Mouse (Mus musculus): ENCODE results near the gene Olfr33. TPM values are rescaled to one million over a fixed set of nuclear protein-coding genes. Genes with fewer than 3 reads are reported as not detected.

Gene Olfr33
- polyA plus RNA-seq, 1 experiment from 2014 or later = not detected

DNA sequence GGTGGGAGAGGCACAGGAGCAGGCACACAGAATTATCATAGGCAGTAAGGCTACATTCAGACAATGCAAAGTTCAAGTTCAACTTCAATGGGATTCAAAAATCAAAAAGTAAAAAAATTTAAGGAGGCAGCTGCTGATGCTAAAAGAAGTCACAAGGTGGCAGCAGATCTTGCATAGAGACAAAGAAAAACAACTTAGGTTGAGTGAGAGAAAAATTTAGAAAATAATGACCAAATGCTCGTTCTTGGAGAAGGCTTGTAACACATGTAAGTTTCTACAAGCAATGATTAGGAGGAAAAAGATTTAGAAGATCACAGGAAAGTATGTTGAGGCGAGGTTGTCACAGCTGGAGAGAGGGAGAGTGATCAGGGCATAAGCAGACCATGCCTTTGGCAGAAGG lies 53.5 kb downstream of the Olfr33 start:
- Histone ChIP-seq H3K4me2 (no peak overlapping the region), H3K4me1 (no peaks in the 10 kb centered on the region), H3K27me3 (no peaks in the 10 kb centered on the region), H3K4me3 (no peak overlapping the region), H3K9ac (no peak overlapping the region), H3K36me3 (no peaks in the 10 kb centered on the region), H3K9me3 (no peaks in the 10 kb centered on the region), H3K27ac (no peak overlapping the region)
- ATAC-seq (ENCODE audit: borderline replicate concordance, extremely low read depth, low FRiP score, low TSS enrichment) = no peak
- WGBS = 35% methylated on average over 2 of the region's 2 CpGs

DNA sequence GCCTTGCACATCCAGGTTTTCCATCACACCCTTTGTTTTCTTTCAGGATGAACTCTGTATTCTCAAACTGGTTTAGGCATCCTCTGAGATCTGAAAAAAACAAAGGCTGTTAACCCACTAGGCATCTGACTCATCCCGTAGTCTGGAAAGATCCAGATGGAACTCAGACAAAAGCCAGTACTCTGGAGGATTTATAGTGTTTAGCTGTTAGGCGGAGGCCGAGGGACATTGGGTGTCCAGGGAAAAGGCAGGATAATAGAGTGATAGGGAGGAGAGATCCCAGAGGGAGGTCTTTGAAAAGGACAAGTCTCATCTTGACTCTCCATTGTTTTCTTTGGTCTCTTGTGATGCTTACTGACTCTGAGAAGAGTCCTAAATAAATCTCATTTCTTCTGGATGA lies 54.3 kb downstream of the Olfr33 start, which contains the start of gene Olfr556:
Gene Olfr556, plus strand, starts transcription at position 301 of the 400 bp plus-strand sequence.
- no peaks in the 10 kb centered on the region for H3K36me3 ChIP-seq
- WGBS = 55% methylated on average over 3 of the region's 3 CpGs
- no peak for ATAC-seq (ENCODE audit: borderline replicate concordance, extremely low read depth, low FRiP score, low TSS enrichment)
- H3K4me3 ChIP-seq = no peak within 1 kb of the TSS
- no peaks in the 10 kb centered on the region for H3K9me3 ChIP-seq
- H3K9ac ChIP-seq = no peak within 1 kb of the TSS
- H3K4me1 ChIP-seq = no peaks in the 10 kb centered on the region
- H3K27ac ChIP-seq = no peak within 1 kb of the TSS
- no peaks in the 10 kb centered on the region for H3K27me3 ChIP-seq
- no peak within 1 kb of the TSS for H3K4me2 ChIP-seq

Other genes with a start within 250 kb of the Olfr33 start
- gene Olfr543, start 237.4 kb downstream of the Olfr33 start, polyA plus RNA-seq (2015; fragmentation: Nextera tagmentation; extraction: Ambion mirVana) = 0.17 and 0.31 TPM in 2 replicates
- 0.08 and 0.09 TPM in 2 replicates for gene Olfr544, start 230.8 kb downstream of the Olfr33 start, polyA plus RNA-seq (2015; fragmentation: Nextera tagmentation; extraction: Ambion mirVana)
- not detected in 2 replicates for gene Olfr545, start 219.5 kb downstream of the Olfr33 start, polyA plus RNA-seq (2015; fragmentation: Nextera tagmentation; extraction: Ambion mirVana)
- not detected in 2 replicates for gene Olfr547, start 184.3 kb downstream of the Olfr33 start, polyA plus RNA-seq (2015; fragmentation: Nextera tagmentation; extraction: Ambion mirVana)
- not detected in 2 replicates for gene Olfr548-ps1, start 178.2 kb downstream of the Olfr33 start, polyA plus RNA-seq (2015; fragmentation: Nextera tagmentation; extraction: Ambion mirVana)
- gene Olfr549, start 169.2 kb downstream of the Olfr33 start, polyA plus RNA-seq (2015; fragmentation: Nextera tagmentation; extraction: Ambion mirVana) = not detected in 2 replicates
- gene Trim21, start 153.6 kb downstream of the Olfr33 start, polyA plus RNA-seq (2015; fragmentation: Nextera tagmentation; extraction: Ambion mirVana) = 0.26 and 1.1 TPM in 2 replicates
- gene Olfr550, start 147.6 kb downstream of the Olfr33 start, polyA plus RNA-seq (2015; fragmentation: Nextera tagmentation; extraction: Ambion mirVana) = not detected in 2 replicates
- not detected in 2 replicates for gene Olfr551, start 127.2 kb downstream of the Olfr33 start, polyA plus RNA-seq (2015; fragmentation: Nextera tagmentation; extraction: Ambion mirVana)
- not detected in 2 replicates for gene Olfr552, start 121.3 kb downstream of the Olfr33 start, polyA plus RNA-seq (2015; fragmentation: Nextera tagmentation; extraction: Ambion mirVana)
- not detected in 2 replicates for gene Olfr553, start 100.9 kb downstream of the Olfr33 start, polyA plus RNA-seq (2015; fragmentation: Nextera tagmentation; extraction: Ambion mirVana)
- gene Olfr554, start 80.6 kb downstream of the Olfr33 start, polyA plus RNA-seq (2015; fragmentation: Nextera tagmentation; extraction: Ambion mirVana) = not detected in 2 replicates
- not detected in 2 replicates for gene Olfr555, start 60.2 kb downstream of the Olfr33 start, polyA plus RNA-seq (2015; fragmentation: Nextera tagmentation; extraction: Ambion mirVana)
- not detected in 2 replicates for gene Olfr556, start 54.2 kb downstream of the Olfr33 start, polyA plus RNA-seq (2015; fragmentation: Nextera tagmentation; extraction: Ambion mirVana)
- gene Trim68, start 31.7 kb downstream of the Olfr33 start, polyA plus RNA-seq (2015; fragmentation: Nextera tagmentation; extraction: Ambion mirVana) = 13.2 and 14.0 TPM in 2 replicates
- not detected in 2 replicates for gene Olfr557, start 23.2 kb downstream of the Olfr33 start, polyA plus RNA-seq (2015; fragmentation: Nextera tagmentation; extraction: Ambion mirVana)
- gene Olfr558, start 16.9 kb downstream of the Olfr33 start, polyA plus RNA-seq (2015; fragmentation: Nextera tagmentation; extraction: Ambion mirVana) = 0.28 and 0.49 TPM in 2 replicates
- gene Olfr559, start 8.4 kb upstream of the Olfr33 start, polyA plus RNA-seq (2015; fragmentation: Nextera tagmentation; extraction: Ambion mirVana) = not detected in 2 replicates
- 0.09 TPM in 1 of 2 replicates, not detected in the other for gene Olfr560, start 40.3 kb upstream of the Olfr33 start, polyA plus RNA-seq (2015; fragmentation: Nextera tagmentation; extraction: Ambion mirVana)
- gene Olfr78, start 40.4 kb upstream of the Olfr33 start, polyA plus RNA-seq (2015; fragmentation: Nextera tagmentation; extraction: Ambion mirVana) = 0.21 and 0.36 TPM in 2 replicates
- not detected in 2 replicates for gene Olfr561, start 52.2 kb upstream of the Olfr33 start, polyA plus RNA-seq (2015; fragmentation: Nextera tagmentation; extraction: Ambion mirVana)
- not detected in 2 replicates for gene Olfr564, start 84.4 kb upstream of the Olfr33 start, polyA plus RNA-seq (2015; fragmentation: Nextera tagmentation; extraction: Ambion mirVana)
- gene Olfr566, start 139.7 kb upstream of the Olfr33 start, polyA plus RNA-seq (2015; fragmentation: Nextera tagmentation; extraction: Ambion mirVana) = not detected in 2 replicates
- gene Olfr568, start 158.1 kb upstream of the Olfr33 start, polyA plus RNA-seq (2015; fragmentation: Nextera tagmentation; extraction: Ambion mirVana) = not detected in 2 replicates
- gene Olfr569, start 171.8 kb upstream of the Olfr33 start, polyA plus RNA-seq (2015; fragmentation: Nextera tagmentation; extraction: Ambion mirVana) = not detected in 2 replicates
- not detected in 2 replicates for gene Olfr570, start 175.5 kb upstream of the Olfr33 start, polyA plus RNA-seq (2015; fragmentation: Nextera tagmentation; extraction: Ambion mirVana)
- gene Olfr571, start 198.5 kb upstream of the Olfr33 start, polyA plus RNA-seq (2015; fragmentation: Nextera tagmentation; extraction: Ambion mirVana) = not detected in 2 replicates
- not detected in 2 replicates for gene Olfr572, start 205.3 kb upstream of the Olfr33 start, polyA plus RNA-seq (2015; fragmentation: Nextera tagmentation; extraction: Ambion mirVana)
- not detected in 2 replicates for gene Olfr573-ps1, start 223.5 kb upstream of the Olfr33 start, polyA plus RNA-seq (2015; fragmentation: Nextera tagmentation; extraction: Ambion mirVana)
- gene Olfr574, start 229.4 kb upstream of the Olfr33 start, polyA plus RNA-seq (2015; fragmentation: Nextera tagmentation; extraction: Ambion mirVana) = not detected in 2 replicates
- gene Olfr575, start 239.7 kb upstream of the Olfr33 start, polyA plus RNA-seq (2015; fragmentation: Nextera tagmentation; extraction: Ambion mirVana) = not detected in 2 replicates
- not detected in 2 replicates for gene Olfr576, start 243.6 kb upstream of the Olfr33 start, polyA plus RNA-seq (2015; fragmentation: Nextera tagmentation; extraction: Ambion mirVana)

Measured in lung, embryonic 15.5 days (tissue).